Mouse (Mus musculus): ENCODE data around the gene Gtdc1.
A peak's percentile ranks its signal among the peaks of the same experiment; 100 is the strongest.

Gtdc1 gene

DNA sequence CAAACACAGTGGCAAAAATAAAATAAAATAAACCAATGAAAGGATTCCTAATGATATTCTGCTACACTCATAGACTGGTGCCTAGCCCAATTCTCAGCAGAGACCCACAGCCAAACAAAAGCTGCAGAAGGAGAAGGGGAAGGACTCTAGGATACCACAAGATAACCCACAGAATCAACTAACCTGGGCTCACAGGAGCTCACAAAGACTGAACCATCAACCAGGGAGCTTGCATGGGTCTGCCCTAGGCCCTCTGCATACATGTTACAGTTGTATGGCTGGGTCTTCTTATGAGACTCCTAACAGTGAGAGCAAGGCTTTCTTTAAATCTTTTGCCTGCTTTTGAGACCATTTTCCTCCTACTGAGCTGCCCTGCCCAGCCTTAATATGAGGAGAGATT lies 2.8 kb downstream of the Gtdc1 start:
- DNase-seq (ENCODE audit: low spot score) = no peak

DNA sequence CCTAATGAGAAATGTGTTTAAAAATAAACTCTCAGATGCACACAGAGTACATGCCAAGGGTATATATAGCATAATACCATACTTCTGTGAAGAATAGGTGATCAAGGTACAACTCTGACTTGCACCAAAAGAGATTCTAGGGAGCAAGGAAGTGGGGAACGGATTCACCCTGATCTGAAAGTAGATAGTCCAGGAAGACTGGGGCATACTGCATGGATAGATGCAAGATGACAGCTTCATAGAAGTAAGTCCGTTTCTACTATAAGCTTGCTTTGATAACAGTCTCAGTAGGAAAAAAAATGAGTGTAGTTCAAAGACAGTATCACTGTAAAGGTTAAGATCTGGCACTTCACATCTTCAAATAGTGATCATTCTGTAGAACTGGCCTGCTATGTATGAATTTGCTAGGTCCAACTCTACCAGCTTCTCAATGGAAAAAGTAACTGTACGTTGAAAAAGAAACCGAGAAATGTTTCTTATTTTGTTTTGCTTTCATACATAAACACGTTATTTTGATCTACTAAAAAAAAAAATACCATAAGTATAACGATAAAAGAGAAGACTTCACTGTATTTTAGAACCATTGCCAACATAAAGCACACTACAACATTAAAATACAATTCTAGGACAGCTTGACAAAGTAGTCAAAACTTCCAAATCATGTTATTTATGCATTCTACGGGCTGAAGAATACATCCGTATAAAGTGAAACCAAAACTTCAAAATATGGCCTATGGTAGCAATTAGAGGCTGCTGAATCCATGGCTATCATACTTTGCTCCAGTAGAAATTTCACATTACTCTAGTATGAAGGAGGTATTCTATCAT lies 4.2 kb downstream of the Gtdc1 start:
- DNase-seq (ENCODE audit: low spot score) = peak; percentile 39

DNA sequence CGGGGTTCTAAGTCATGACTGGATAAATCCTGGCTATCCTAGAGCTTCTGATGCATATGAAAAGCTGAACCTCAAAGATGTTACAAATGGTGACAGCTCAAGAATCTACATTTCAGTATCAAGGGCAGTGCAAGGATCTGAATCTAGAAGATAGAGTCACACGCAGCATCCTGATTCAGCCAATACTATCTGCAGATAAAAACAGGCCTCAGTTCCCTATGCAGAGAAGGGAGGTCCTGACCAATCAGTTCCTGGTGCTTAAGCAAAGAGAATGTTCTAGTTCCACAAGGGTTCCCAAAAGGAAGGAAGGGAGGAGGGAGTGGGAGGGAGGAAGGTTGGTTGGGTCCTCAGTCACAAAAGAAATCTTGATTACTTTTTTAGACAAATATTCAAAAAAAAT lies 5.0 kb downstream of the Gtdc1 start:
- DNase-seq (ENCODE audit: low spot score) = no peak

DNA sequence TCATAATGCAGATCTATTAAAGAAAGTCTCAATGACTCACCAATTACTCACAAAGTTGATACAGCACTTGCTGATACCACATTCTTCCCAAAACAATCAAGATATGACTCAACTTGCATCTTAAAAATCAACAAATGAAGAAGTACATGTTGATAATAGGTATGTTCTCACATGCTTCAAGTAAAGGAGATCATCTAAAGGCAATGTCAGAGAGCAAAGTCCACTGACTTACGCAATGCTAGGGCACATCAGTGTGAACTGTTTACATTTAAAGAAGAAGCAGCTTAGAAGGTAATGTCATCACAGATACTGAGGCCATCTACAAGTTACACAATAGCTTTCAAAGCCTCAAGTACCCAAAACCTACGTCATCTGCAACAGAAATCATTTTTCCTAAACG lies 7.0 kb downstream of the Gtdc1 start:
- DNase-seq (ENCODE audit: low spot score) = no peak

DNA sequence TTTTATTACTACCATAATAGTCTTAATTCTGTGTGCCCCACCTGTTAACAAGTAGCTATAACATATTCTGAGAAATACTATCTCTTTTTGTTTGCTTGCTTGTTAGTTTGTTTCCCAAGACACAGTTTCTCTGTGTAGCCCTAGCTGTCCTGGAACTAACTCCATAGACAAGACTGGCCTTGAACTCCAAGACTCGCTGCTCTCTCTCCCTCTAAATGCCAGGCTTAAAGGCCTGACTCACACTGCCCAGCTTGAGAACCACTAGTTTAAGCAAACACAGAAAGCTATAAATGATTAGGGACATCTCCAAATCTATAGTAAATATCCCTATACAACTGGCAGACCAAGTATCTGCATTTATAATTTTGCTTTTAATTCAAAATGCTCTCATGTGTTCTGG lies 8.1 kb downstream of the Gtdc1 start:
- DNase-seq (ENCODE audit: low spot score) = no peak

DNA sequence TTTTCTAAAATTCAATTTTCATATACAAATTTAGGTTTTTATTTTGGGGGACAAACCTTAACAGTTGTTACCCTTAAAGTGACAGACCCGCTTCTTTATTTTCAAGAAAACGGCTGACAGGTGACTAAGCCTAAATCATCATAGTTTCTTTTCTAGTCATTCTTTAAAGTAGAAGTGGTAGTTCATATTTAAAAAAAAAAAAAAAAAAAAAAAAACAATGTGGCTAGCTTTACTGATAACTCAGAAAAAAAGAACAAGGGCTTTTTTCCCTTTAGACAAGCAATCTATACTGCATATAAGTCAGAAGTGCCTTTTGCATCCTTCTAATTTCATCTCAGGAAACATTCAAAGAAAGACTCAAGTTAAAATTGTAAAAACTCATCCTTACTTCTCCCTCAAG lies 8.7 kb downstream of the Gtdc1 start:
- DNase-seq (ENCODE audit: low spot score) = no peak

DNA sequence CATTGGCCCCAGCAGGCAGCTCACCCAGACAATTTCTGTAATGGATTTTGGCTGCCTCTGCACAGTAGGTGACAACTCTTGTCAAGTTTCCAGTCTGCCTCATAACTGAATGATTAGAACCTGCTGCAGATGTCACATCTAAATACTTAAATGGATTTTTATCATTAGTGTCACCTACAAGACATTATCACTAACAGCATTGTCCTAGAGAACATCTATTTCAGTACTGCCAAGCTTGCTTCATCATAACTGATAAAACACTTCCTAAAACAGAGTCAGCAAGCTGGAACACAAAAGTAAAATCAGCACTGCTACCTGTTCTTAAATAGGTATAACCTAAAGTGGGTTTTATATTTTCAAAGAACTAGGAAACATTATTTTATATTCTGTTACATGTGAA lies 11.2 kb downstream of the Gtdc1 start:
- no peak for DNase-seq (ENCODE audit: low spot score)

DNA sequence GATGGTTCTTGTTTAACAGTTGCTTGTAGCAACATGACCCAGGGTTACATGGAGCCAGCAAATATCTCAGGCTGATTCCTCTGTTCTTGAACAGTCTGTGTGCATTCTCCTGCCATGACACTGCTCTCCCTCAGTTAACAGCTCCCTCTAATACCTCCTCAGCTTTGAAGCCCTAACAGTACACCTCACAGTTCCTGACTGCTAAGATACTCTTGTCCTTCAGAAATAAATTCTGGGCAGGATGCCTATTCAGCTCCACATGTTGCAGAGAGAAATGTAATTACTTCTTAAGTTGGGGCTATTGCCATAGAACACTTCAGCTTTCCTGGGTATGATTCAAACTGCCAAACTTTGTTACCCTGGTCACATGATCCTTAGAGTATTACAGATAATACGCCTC lies 29.7 kb downstream of the Gtdc1 start:
- peak; percentile 41 for DNase-seq (ENCODE audit: low spot score)

DNA sequence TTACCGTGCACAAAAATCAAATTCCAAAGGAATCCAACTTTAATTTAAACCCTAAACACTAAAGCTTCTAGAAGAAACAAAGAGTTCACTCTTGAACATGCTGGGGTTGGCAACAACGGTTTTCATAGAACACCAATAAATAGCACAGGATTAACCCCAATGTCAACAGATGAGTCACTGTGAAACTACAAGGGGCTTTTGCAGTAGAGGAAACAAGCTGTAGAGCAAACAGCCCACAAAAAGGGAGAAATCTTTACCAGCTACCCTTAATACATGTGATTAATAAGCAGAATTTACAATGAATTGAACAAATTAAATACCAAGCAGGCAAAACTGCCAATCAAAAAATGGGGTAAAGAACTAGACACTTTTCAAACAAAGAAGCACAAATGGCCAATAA lies 53.7 kb downstream of the Gtdc1 start:
- no peak for DNase-seq (ENCODE audit: low spot score)

DNA sequence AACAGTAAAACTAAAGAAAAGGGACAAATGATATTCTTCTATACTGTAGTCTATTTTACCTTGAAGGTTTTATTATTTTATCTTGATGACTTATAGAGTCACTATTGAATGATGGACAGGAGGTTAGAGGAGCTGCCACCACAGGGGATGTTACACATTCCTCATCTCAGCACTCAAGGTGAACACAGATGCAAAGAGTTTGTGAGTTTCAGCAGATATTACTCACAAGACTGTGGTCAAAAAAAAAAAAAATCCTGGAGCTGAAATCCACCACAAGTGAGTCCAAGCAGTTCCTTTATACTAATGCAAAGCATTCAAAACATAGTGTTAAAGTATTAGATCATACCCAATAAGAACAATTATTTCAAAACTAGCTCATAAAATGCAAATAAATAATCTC lies 62.7 kb downstream of the Gtdc1 start:
- no peak for DNase-seq (ENCODE audit: low spot score)

DNA sequence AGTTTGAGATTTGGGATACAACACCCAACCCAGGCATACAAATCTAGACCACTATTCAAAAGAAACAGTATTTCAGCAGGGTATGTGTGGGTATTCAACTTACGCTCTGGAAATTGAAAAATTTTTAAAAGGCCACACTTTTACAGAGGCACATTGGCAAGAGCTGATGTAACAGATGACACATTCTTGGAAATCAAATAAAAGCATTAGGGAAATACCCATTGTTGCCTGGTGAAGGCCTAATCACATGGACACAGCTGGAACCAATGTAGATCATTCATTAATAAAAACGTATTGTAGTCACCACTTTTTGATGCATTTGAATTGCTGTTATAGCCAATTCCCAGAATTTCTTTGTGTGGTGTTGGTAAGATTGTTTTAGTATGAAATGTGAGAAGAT lies 73.0 kb downstream of the Gtdc1 start:
- peak; percentile 35 for DNase-seq (ENCODE audit: low spot score)

DNA sequence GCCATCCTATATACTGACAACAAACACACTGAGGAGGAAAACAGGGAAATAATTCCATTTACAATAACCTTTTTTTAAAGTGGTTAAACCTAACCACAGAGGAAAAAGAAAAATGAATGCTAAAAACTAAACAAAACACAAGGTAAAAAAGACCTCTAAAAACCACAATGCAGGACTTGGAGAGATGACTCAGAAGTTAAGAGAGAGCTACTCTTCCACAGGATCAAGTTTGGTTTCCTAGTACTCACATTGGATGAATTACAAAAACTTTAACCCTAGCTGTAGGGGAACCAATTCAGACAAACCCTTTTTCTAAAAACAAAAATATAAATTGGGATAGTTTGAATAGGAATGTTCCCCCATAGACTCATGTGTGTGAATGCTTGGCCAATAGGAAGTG lies 77.8 kb downstream of the Gtdc1 start:
- no peak for DNase-seq (ENCODE audit: low spot score)

DNA sequence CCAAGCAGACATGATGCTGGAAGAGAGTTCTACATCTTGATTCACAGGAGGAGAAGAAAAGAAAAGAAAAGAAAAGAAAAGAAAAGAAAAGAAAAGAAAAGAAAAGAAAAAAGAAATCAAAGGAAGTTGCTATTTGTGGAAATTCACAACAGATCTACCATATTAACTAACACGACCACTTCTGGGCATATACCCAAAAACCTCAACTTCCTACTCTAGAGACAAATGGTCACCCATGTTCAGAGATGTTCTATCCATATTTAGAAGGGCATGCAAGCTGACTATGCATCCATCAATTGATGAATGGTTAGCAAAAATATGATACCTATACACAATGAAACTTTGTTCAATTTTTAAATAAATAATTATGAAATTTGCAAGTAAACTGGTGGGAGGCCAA lies 79.3 kb downstream of the Gtdc1 start:
- no peak for DNase-seq (ENCODE audit: low spot score)

DNA sequence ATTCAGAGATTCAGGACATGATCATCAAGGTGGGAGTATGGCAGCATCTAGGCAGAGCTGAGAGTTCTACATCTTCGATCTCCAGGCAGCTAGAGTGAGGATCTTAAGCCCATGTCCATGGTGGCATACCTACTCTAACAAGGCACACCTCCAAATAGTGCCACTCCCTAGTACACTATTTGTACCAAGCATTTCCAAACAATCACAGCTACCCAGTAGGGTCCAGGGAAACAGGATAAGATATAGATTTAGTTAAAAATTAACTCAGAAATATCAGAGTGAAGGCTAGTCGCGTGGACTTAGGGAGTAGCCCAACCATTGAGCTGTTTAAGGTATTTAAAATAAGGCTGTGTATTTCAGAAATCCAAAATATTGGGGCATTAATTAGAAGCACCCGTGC lies 82.0 kb downstream of the Gtdc1 start:
- DNase-seq (ENCODE audit: low spot score) = no peak

DNA sequence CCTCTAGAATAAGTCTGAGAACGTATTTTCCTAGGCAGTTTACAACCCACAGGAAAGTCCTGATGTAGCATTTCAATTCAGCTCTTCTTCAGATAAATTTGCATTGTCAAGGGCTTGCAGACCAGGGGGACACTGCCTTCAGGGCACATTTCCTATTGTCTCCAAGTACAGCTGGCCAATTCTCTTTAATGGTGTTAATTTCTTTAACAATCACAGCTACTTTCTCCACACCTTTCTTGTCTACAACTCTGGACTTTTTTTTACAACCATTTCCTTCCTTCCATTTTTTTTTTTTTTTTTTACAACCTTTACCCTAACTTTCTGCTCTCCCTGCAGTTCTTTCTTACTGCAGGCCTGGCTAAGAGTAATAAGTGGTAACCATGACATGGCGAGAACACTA lies 97.7 kb downstream of the Gtdc1 start:
- DNase-seq (ENCODE audit: low spot score) = no peak

DNA sequence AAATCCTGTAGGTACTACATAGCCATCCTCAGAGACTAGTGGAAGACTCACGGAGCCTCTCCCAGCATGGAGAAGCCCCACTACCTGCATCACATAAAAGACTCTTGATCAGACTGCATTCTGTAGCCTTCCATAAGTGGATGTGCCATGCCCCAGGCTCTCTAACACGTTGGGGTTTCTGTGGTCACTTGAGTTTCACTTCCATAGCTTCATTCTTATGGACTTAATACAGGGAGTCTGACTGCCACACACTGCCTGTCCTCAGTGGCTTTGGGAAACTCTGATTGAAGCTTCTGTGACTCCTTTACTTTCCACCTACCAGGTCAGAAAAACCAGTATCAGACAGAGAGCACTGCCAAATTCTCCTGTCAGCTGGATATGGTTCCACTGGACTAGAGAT lies 98.1 kb downstream of the Gtdc1 start:
- DNase-seq (ENCODE audit: low spot score) = peak; percentile 22

DNA sequence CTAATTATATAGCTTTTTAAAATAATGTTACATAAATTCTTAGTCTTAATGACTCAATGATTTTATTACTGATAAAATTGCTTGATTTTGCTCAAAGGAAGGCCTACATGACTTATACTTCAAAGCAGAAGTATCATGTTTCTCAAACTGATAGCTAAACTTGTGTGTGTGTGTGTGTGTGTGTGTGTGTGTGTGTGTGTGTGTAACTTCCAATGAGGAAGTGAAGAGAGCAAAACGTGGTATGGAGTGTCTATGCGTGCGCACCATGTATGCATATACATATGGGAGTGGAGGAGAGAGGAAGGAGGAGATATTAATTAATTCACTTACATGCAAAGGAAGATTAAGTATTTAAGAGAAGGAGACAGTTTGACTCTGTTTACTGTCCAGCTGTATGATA lies 100.8 kb downstream of the Gtdc1 start:
- no peak for DNase-seq (ENCODE audit: low spot score)

DNA sequence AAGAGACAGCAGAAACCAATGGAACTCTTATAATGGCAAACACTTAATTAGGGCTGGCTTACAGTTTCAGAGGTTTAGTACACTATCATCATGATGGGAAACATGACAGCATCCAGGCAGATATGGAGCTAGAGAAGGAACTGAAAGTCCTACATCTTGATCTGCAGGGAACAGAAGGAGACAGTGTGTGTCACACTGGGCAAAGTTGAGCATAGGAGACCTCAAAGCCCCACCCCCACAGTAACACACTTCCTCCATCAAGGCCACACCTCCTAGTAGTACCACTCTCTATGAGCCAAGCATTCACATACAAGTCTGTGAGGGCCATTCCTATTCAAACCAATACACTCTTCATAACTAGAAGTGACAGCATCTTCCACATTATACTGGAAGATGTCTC lies 109.7 kb downstream of the Gtdc1 start:
- DNase-seq (ENCODE audit: low spot score) = no peak

DNA sequence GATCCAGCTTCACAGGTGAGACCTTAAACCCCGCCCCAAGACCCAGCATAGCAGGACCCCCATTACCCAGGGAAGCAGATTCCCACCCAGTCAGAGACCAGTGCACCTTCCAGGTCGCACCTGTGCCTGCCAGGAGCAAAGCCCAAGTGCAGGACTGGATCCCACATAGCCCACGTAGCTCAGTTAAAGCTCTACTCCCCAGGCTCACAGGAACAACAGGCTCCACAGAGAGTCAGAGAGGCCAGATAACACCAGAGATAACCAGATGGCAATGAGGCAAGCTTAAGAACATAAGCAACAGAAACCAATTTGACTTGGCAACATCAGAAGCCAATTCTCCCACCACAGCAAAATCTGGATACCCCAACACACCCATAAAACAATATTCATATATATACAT lies 113.7 kb downstream of the Gtdc1 start:
- DNase-seq (ENCODE audit: low spot score) = no peak

DNA sequence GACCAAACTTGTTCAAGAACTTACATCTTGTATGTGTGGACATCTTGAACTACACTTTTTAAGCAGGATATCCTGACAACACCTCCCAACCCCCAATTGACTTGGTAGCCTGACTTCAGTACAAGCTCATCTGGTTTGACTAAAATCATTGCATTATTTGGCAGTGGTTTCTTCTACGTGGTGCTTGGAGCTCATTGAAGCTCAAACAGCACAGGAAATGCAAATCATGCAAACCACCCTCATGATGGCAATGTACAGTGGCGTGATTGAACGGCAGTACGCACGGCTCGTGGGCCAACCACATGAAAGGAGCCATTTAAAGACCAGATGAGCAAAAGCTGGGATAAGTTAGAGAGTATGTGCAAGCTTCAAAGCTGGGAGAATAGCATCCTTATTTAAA lies 123.0 kb downstream of the Gtdc1 start:
- DNase-seq (ENCODE audit: low spot score) = no peak

DNA sequence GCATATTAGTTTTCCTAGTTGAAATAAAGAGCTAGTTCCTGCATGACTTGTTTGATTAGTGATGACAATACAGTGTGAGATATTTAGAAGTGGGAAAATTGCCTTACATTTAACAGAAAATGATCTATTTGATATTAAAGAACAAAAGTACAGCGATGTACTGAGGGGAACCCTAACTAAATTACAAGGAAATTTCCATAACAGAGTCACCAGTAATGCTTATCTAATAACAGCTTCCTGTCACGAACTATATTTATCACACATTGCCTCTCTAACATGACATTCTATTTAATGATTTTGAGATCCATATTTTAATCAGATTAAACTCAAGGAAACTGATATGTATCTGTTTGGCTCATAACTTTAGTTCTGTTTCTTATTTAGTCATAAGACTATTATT lies 126.1 kb downstream of the Gtdc1 start:
- DNase-seq (ENCODE audit: low spot score) = no peak

DNA sequence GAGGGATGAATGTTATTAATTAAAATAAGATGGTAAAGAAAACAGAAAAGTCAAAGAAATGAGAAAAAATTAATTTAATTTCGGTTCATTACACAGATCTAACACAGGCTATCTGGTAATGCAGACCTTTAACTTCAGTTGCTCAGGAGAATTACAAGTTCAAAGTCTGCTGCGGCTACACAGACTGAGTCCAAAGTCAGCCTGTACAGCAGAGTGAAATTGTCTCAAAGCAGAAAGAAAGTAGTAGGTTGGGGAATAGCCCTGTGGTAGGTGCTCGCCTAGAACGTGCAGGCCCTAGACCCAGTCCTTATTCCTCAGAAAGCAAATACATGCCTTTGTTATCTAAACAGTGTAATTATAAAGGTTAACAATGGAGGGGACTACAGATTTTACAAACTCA lies 135.6 kb downstream of the Gtdc1 start:
- no peak for DNase-seq (ENCODE audit: low spot score)

DNA sequence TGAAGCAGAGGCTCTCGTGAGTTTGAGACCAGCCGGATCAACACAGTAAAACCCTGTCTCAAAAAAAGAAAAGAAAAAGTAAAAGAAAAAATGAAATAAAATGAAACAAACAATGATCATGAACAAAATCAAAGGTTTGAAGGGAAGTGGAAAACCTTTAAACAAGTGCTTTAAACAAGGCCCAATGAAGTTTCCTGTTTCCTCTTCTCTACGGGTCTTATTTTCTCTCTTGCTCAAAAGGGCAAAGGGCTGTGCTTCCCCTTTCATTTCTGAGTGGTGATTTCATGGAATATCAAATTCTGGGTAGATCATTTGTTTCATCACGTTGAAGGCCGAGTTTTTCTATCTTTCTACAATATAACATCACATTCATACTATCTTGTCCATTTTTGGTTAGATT lies 136.3 kb downstream of the Gtdc1 start:
- no peak for DNase-seq (ENCODE audit: low spot score)

DNA sequence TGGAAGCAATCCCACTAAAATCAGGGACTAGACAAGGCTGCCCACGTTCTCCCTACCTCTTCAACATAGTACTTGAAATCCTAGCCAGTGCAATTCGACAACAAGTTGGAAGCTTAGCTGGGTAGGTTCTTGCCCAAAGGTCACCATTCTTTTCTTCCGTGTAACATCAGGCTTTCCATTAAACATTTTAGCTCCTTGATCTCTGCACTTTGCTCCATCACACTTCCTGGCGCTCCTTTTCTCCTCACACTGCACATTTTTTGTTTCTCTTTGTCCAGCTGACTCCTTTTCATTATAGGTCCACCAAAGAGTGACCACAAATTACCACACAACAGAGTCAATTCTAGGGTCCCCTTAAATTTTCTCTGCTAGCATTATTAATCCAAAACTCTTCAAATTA lies 144.7 kb downstream of the Gtdc1 start:
- DNase-seq (ENCODE audit: low spot score) = no peak

DNA sequence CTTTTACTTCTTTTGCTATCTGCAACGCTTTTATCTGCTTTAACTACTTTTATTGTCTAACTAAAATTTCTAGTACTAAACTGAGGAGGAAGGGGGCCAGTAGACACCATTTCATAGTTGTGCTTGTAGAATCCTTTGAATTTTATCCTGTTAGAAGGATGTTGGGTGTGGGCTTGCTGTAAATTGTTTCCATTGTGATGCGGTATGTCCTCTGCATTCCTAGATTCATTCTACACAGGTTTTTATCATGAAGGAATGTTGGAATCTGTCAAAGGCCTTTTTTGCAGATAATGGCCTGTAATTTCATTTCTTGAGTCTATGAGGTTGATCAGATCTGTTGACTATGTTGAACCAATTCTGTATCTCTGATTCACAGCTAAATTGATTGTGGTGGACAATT lies 146.5 kb downstream of the Gtdc1 start:
- no peak for DNase-seq (ENCODE audit: low spot score)

Measured in adipocyte (in vitro differentiated cells).